Mouse (Mus musculus): ENCODE results near the gene Gpatch2l. TPM values are rescaled to one million over a fixed set of nuclear protein-coding genes. Genes with fewer than 3 reads are reported as not detected.

Gpatch2l gene
- total RNA-seq (2021), result 10 to 100 TPM; 17.9 to 18.3 TPM

GRCm38 (mm10) chr12:86241604-86242536 lies at the start of gene Gpatch2l:
Gene Gpatch2l, plus strand, starts transcription at chr12:86241858.
- peak; percentile 97 for DNase-seq

- no peak for DNase-seq
These were observed 49.6 kb upstream of the Gpatch2l start for GRCm38 (mm10) chr12:86192036-86192449.

GRCm38 (mm10) chr12:86196944-86197343 lies 44.7 kb upstream of the Gpatch2l start:
- DNase-seq, result no peak

- DNase-seq, result no peak
These were observed 38.1 kb upstream of the Gpatch2l start for GRCm38 (mm10) chr12:86203443-86204057.

GRCm38 (mm10) chr12:86211099-86211520 lies 30.5 kb upstream of the Gpatch2l start:
- DNase-seq, result no peak

GRCm38 (mm10) chr12:86212693-86213470 lies 28.8 kb upstream of the Gpatch2l start:
- DNase-seq, result peak; percentile 84

- no peak for DNase-seq
These were observed 27.5 kb upstream of the Gpatch2l start for GRCm38 (mm10) chr12:86214201-86214600.

- DNase-seq, result no peak
These were observed 24.8 kb upstream of the Gpatch2l start for GRCm38 (mm10) chr12:86216687-86217421.

GRCm38 (mm10) chr12:86220200-86221021 lies 21.2 kb upstream of the Gpatch2l start:
- no peak for DNase-seq

- DNase-seq, result no peak
These were observed 20.5 kb upstream of the Gpatch2l start for GRCm38 (mm10) chr12:86221074-86221703.

- DNase-seq, result no peak
These were observed 7.4 kb upstream of the Gpatch2l start for GRCm38 (mm10) chr12:86234295-86234694.

- no peak for DNase-seq
These were observed 2.9 kb upstream of the Gpatch2l start for GRCm38 (mm10) chr12:86238736-86239135.

- no peak for DNase-seq
These were observed 905 bp downstream of the Gpatch2l start for GRCm38 (mm10) chr12:86242563-86242962.

- DNase-seq, result no peak
These were observed 2.3 kb downstream of the Gpatch2l start for GRCm38 (mm10) chr12:86243936-86244335.

GRCm38 (mm10) chr12:86250183-86250582 lies 8.5 kb downstream of the Gpatch2l start:
- no peak for DNase-seq

GRCm38 (mm10) chr12:86254910-86255309 lies 13.3 kb downstream of the Gpatch2l start:
- no peak for DNase-seq

GRCm38 (mm10) chr12:86271626-86272025 lies 30.0 kb downstream of the Gpatch2l start:
- no peak for DNase-seq

- DNase-seq, result no peak
These were observed 32.6 kb downstream of the Gpatch2l start for GRCm38 (mm10) chr12:86274246-86274645.

- no peak for DNase-seq
These were observed 34.1 kb downstream of the Gpatch2l start for GRCm38 (mm10) chr12:86275731-86276130.

GRCm38 (mm10) chr12:86276463-86276862 lies 34.8 kb downstream of the Gpatch2l start:
- no peak for DNase-seq

- DNase-seq, result no peak
These were observed 35.2 kb downstream of the Gpatch2l start for GRCm38 (mm10) chr12:86276895-86277294.

Measured in heart, postnatal 4 days (tissue).